Mouse (Mus musculus) frontal cortex, postnatal 36 days (tissue): ENCODE measurements at regions not wholly inside any gene's neighbourhood (a gene's known extent, or its start where the extent isn't known, plus 50 kb on each side); places are given as distances from the start of the nearest gene placed in this dataset.

Experiments
- DNase-seq, 2 experiments: peaks; one replicate each; pipeline ENCODE4 v3.0.0; 2022; ENCODE audit warnings: low spot score in 2 of 2

GRCm38 (mm10) chr12:27283964-27284363 is 58.4 kb downstream of the Sox11 start:
- DNase-seq, result no peak

GRCm38 (mm10) chr12:27261965-27262364 is 80.4 kb downstream of the Sox11 start:
- DNase-seq, result no peak

GRCm38 (mm10) chr12:27254125-27254524 is 88.2 kb downstream of the Sox11 start:
- no peak for DNase-seq

GRCm38 (mm10) chr12:27251521-27251920 is 90.9 kb downstream of the Sox11 start:
- no peak for DNase-seq

GRCm38 (mm10) chr12:27248545-27248855 is 93.9 kb downstream of the Sox11 start:
- peak; percentile 6 to 19 for DNase-seq

- DNase-seq, result peak; percentile 13 to 19
These were observed 94.4 kb downstream of the Sox11 start for GRCm38 (mm10) chr12:27247756-27248544.

GRCm38 (mm10) chr12:27235748-27236147 is 106.6 kb downstream of the Sox11 start:
- no peak for DNase-seq

GRCm38 (mm10) chr12:27221541-27221940 is 120.8 kb downstream of the Sox11 start:
- DNase-seq, result no peak

- no peak for DNase-seq
These were observed 141.2 kb downstream of the Sox11 start for GRCm38 (mm10) chr12:27201191-27201590.

- no peak for DNase-seq
These were observed 148.4 kb downstream of the Sox11 start for GRCm38 (mm10) chr12:27194001-27194400.

GRCm38 (mm10) chr12:27191916-27192315 is 150.5 kb downstream of the Sox11 start:
- no peak for DNase-seq

- no peak for DNase-seq
These were observed 154.9 kb downstream of the Sox11 start for GRCm38 (mm10) chr12:27187480-27187879.

- no peak for DNase-seq
These were observed 159.7 kb downstream of the Sox11 start for GRCm38 (mm10) chr12:27182397-27183375.

- DNase-seq, result no peak
These were observed 168.8 kb downstream of the Sox11 start for GRCm38 (mm10) chr12:27173561-27173960.

GRCm38 (mm10) chr12:27173151-27173550 is 169.2 kb downstream of the Sox11 start:
- no peak for DNase-seq

- DNase-seq, result no peak
These were observed 170.8 kb downstream of the Sox11 start for GRCm38 (mm10) chr12:27171595-27171994.

- no peak for DNase-seq
These were observed 177.4 kb downstream of the Sox11 start for GRCm38 (mm10) chr12:27164920-27165504.

GRCm38 (mm10) chr12:27160063-27160686 is 182.2 kb downstream of the Sox11 start:
- peak; percentile 54 to 60 for DNase-seq

GRCm38 (mm10) chr12:27159416-27160062 is 182.8 kb downstream of the Sox11 start:
- peak; percentile 13 to 42 for DNase-seq

GRCm38 (mm10) chr12:27150871-27151853 is 191.2 kb downstream of the Sox11 start:
- no peak for DNase-seq
